Mouse (Mus musculus) small intestine, adult 2 months (tissue): ENCODE data around the gene Slc16a5. TPM values are rescaled to one million over a fixed set of nuclear protein-coding genes. Genes with fewer than 3 reads are reported as not detected.
"Not testable (repeated sequence)": the region's sequence is repeated elsewhere in the genome, so short reads cannot be mapped to it uniquely, and the experiment has no call there.

Experiments
- H3K27ac ChIP-seq: fragments of 200-500 bp; 2 replicates; pipeline ENCODE4 v1.5.1; 2012; ENCODE audit warnings: low read depth, low read length, control low read depth, inconsistent platforms; ENCODE audit not compliant: insufficient read depth
- H3K27me3 ChIP-seq: fragments of 200-500 bp; 2 replicates; pipeline ENCODE4 v1.6.1; 2012; ENCODE audit warnings: mild to moderate bottlenecking, moderate library complexity, low read length, inconsistent platforms; ENCODE audit not compliant: control insufficient read depth, insufficient read depth
- H3K36me3 ChIP-seq: fragments of 200-500 bp; 2 replicates; pipeline ENCODE4 v1.6.1; 2012; ENCODE audit warnings: mild to moderate bottlenecking, low read length, control low read depth, inconsistent platforms; ENCODE audit not compliant: control insufficient read depth, insufficient read depth
- H3K4me1 ChIP-seq: fragments of 200-500 bp; 2 replicates; pipeline ENCODE4 v1.6.1; 2012; ENCODE audit warnings: low read length, inconsistent platforms, mixed read lengths; ENCODE audit not compliant: control insufficient read depth, insufficient read depth, insufficient read length
- H3K4me3 ChIP-seq: fragments of 200-500 bp; 2 replicates; pipeline ENCODE4 v1.5.1; 2012; ENCODE audit warnings: low read depth, mild to moderate bottlenecking, control low read depth, inconsistent platforms, low read length, moderate library complexity
- CTCF ChIP-seq: fragments of 200-500 bp; IDR thresholded peaks from 2 replicates; pipeline ENCODE4 v1.5.1; 2012; ENCODE audit warnings: low read depth, mild to moderate bottlenecking, control low read depth, inconsistent platforms, low read length, moderate library complexity, mixed read lengths; ENCODE audit not compliant: insufficient replicate concordance, insufficient read length; ENCODE audit errors: extremely low read depth
- POLR2A ChIP-seq: fragments of 200-500 bp; IDR thresholded peaks from 2 replicates; pipeline ENCODE4 v1.6.1; 2012; ENCODE audit warnings: low read depth, mild to moderate bottlenecking, control low read depth, inconsistent platforms, low read length, moderate library complexity
- WGBS: fragments of 180-500 bp; shearing (Covaris S2); methylation state at CpG from one replicate; pipeline ENCODE4 v1.1.7; 2018; 5-methylcytosine and 5-hydroxymethylcytosine counted together
- polyA plus RNA-seq: library from polyadenylated mRNA; depleted of rRNA; stranded (reverse); fragments of >200 nt; gene quantifications from 2 replicates; pipeline ENCODE4 v1.2.3, GENCODE M21; 2012

The Slc16a5 gene
- polyA plus RNA-seq, 1 experiment = 220 TPM

DNA sequence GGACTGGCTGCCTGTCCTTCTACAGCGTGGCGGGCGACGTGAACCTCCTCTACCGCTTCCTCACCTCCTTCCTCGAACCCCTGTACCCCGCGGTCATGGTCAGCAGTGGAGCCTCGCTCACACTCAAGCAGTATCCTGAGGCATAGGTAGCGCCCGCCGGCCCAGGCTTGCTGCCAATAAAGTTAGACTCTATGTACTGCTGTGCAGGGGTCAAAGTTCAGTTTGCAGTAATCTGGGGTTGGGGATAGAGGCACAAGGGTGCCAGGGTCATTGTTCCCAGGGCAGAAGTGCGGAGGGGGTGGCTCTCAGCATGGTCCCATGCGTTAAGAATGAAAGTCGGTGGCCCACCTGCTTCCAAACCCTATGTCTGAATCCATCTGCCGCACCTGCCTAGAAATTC, 14.2 kb upstream of the Slc16a5 start:
- H3K27ac ChIP-seq = peak overlapping the region; percentile 96
- 30% methylated on average over 16 of the region's 16 CpGs for WGBS
- TF ChIP-seq POLR2A (no peak), CTCF (no peak)
- H3K4me3 ChIP-seq = peak overlapping the region; percentile 59
- H3K27me3 ChIP-seq = no peaks in the 10 kb centered on the region
- H3K4me1 ChIP-seq = peaks cover 58% of the 10 kb centered on the region
- H3K36me3 ChIP-seq = no peaks in the 10 kb centered on the region

DNA sequence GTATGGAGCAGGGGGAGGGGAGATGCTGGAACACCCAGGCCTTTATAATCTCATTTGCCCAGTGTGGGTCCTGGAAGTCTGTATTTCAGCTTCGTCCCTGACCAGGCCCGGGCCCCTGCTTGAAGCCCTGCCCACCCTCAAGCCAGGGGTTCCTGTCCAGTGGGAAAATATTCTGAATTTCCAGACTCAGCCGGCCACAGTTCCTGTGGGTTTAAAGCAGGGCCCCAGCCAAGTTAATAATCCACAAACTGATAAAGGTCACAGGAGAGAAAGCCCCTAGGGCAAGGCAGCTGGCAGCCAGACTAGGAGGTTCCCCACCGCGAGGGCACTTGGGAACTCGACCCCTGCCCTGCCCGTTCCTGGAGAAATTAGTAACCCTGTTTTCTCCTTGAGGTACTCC, 13.3 kb upstream of the Slc16a5 start:
- Histone ChIP-seq H3K36me3 (no peaks in the 10 kb centered on the region), H3K27me3 (no peaks in the 10 kb centered on the region), H3K4me1 (peaks cover 64% of the 10 kb centered on the region), H3K4me3 (no peak overlapping the region; the same call in 1 of the 2 replicates), H3K27ac (peak overlapping the region; percentile 96)
- WGBS = 29% methylated on average over 7 of the region's 7 CpGs
- TF ChIP-seq POLR2A (no peak), CTCF (no peak)

DNA sequence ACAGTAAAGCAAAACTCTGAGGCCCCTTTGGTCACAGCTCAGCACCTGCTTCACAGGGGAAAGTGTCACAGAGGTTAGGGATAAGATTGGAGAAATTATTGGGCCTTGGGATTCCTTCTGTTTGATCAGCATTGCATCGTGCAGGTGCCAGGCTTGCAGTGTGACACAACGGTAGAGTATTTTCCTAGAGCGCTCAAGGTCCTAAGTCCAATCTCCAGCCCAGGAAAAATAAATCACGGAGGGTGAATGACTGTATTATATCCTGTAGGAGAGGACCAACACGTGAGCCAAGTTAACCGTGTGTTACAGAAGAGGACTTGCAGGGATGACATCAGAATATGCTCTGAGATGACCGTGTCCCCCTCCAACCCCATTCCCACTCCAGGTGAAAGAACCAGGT, 12.1 kb upstream of the Slc16a5 start:
- no peaks in the 10 kb centered on the region for H3K36me3 ChIP-seq
- H3K27me3 ChIP-seq = no peaks in the 10 kb centered on the region
- H3K4me1 ChIP-seq = peaks cover 61% of the 10 kb centered on the region
- peak overlapping the region; percentile 19 for H3K4me3 ChIP-seq
- 29% methylated on average over 7 of the region's 7 CpGs for WGBS
- peak overlapping the region; percentile 96 for H3K27ac ChIP-seq
- TF ChIP-seq POLR2A (no peak), CTCF (no peak)

DNA sequence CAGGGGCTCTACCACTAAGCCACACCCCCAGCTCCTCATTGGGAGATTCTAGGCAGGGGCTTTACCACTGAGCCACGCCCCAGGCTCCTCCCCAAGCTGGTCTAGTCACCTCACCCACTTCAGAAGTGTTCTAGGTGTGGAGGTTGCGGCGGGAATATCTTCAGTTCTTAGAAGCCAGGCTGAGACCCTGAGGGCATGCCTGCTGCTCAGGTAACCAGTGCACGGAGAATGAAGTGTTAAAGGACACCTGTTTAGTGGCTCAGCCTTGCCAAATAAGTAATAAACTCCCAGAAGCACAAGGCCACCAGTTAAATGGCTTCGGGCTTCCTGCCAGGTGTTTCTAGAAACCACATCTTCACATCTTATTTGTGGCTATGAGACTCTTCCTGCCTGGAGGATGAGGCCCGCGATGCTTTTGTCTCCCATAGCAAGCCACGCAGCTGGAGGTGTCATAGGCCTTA, 10.5 kb upstream of the Slc16a5 start:
- H3K4me1 ChIP-seq = peaks cover 62% of the 10 kb centered on the region
- no peak overlapping the region for H3K4me3 ChIP-seq
- WGBS = 25% methylated on average over 8 of the region's 8 CpGs
- no peaks in the 10 kb centered on the region for H3K27me3 ChIP-seq
- H3K27ac ChIP-seq = peak overlapping the region; percentile 51
- TF ChIP-seq CTCF = no peak
- no peaks in the 10 kb centered on the region for H3K36me3 ChIP-seq

DNA sequence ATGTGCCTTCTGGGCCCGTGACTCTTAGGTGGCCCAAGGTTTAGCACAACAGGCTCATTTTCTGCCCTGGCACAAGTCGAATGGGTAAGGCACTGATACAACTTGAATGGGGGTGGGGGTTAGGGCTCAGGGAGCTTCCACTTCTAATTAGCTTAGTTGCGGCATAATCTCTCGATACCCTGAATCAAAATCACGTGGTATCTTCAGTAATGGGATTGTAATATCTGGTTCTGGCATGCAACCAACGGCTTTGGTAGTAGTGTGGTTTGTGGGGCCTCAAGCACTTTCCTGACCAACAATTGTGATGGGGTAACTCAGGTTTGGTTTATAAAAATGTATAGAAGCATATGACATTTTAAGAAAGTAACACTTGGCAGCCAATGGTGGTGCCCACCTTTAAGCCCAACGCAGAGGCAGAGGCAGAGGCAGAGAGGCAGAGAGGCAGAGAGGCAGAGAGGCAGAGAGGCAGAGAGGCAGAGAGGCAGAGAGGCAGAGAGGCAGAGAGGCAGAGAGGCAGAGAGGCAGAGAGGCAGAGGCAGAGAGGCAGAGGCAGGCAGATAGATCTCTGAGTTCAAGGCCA, 9.9 kb upstream of the Slc16a5 start:
- peaks cover 65% of the 10 kb centered on the region for H3K4me1 ChIP-seq
- 32% methylated on average over 7 of the region's 7 CpGs for WGBS
- TF ChIP-seq CTCF (no peak), POLR2A (no peak)

DNA sequence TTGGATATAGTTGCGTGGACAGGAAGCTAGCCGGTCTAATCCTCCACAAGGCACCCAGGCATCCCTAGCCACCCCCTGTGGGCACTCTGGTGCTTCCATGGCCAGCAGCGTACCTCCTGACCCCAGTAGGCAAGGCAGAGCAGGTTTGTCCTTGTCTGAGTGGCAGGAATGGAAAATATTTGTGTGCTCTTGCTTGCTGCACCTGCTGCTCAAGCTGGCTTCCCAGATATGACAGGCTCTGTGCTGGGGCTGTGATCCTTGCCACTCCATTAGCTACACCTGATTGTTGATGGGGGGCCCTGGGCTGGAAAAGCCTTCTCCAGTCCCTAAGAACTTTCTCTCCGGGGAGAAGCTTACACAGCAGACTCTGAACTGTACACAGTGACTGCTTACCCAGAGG, 9.0 kb upstream of the Slc16a5 start:
- no peak overlapping the region for H3K27ac ChIP-seq
- TF ChIP-seq CTCF (no peak), POLR2A (no peak)
- no peak overlapping the region for H3K4me3 ChIP-seq
- no peaks in the 10 kb centered on the region for H3K36me3 ChIP-seq
- 59% methylated on average over 4 of the region's 4 CpGs for WGBS
- H3K4me1 ChIP-seq = peaks cover 64% of the 10 kb centered on the region
- H3K27me3 ChIP-seq = no peaks in the 10 kb centered on the region

More for the DNA sequence above, 9.9 kb upstream of the Slc16a5 start:
- no peak overlapping the region for H3K4me3 ChIP-seq
- H3K27me3 ChIP-seq = no peaks in the 10 kb centered on the region
- H3K36me3 ChIP-seq = no peaks in the 10 kb centered on the region
- H3K27ac ChIP-seq = peak overlapping the region; percentile 51

DNA sequence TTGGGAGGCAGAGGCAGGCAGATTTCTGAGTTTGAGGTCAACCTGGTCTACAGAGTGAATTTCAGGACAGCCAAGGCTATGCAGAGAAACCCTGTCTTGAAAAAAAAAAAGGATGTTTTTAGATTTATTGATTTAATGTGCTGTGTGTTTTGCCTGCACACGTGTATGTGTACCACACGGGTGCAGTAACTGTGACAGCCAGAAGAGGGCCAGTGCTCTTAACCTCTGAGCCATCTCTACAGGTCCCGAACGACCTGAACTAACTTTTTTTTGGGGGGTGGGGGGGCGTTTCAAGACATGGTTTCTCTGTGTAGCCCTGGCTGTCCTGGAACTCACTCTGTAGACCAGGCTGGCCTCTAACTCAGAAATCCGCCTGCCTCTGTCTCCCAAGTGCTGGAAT, 7.5 kb upstream of the Slc16a5 start:
- not testable (repeated sequence) for H3K27ac ChIP-seq, H3K4me3 ChIP-seq, H3K36me3 ChIP-seq, H3K27me3 ChIP-seq
- peaks cover 55% of the 10 kb centered on the region for H3K4me1 ChIP-seq
- 91% methylated on average over 6 of the region's 6 CpGs for WGBS
